Mouse (Mus musculus) liver, embryonic 11.5 days (tissue): Measurements from ENCODE around the gene Hist1h2bm. TPM values are rescaled to one million over a fixed set of nuclear protein-coding genes. Genes with fewer than 3 reads are reported as not detected.
"Not testable (repeated sequence)": the region's sequence is repeated elsewhere in the genome, so short reads cannot be mapped to it uniquely, and the experiment has no call there.

Source experiments
- ATAC-seq: fragments of 200-750 bp; cut with Nextera tagmentation; replicated peaks from 2 replicates; pipeline ENCODE4 v1.8.0; 2017; ENCODE audit warnings: moderate number of reproducible peaks, mild to moderate bottlenecking, moderate TSS enrichment, moderate library complexity; ENCODE audit not compliant: low FRiP score
- DNase-seq: peaks from one replicate; pipeline ENCODE4 v3.0.0-alpha.2; 2017; ENCODE audit warnings: low spot score
- H3K27ac ChIP-seq: fragments of 300-500 bp; sonication (generic); 2 replicates; pipeline ENCODE4 v1.5.1; 2014; ENCODE audit warnings: mild to moderate bottlenecking, low read depth, low read length, control low read depth
- H3K27me3 ChIP-seq: fragments of 300-500 bp; sonication (generic); replicated peaks from 2 replicates; pipeline ENCODE4 v1.6.1; 2014; ENCODE audit warnings: low read length, mixed read lengths; ENCODE audit not compliant: control insufficient read depth, insufficient read depth
- H3K36me3 ChIP-seq: fragments of 300-500 bp; sonication (generic); 2 replicates; pipeline ENCODE4 v1.6.1; 2014; ENCODE audit warnings: mild to moderate bottlenecking, low read length, moderate library complexity, mixed read lengths; ENCODE audit not compliant: control insufficient read depth, insufficient read depth
- H3K4me1 ChIP-seq: fragments of 300-500 bp; sonication (generic); replicated peaks from 2 replicates; pipeline ENCODE4 v1.6.1; 2014; ENCODE audit warnings: low read length, mixed read lengths; ENCODE audit not compliant: control insufficient read depth, insufficient read depth
- H3K4me2 ChIP-seq: fragments of 300-500 bp; sonication (generic); 2 replicates; pipeline ENCODE4 v1.6.1; 2014; ENCODE audit warnings: mild to moderate bottlenecking, control low read depth, moderate library complexity
- H3K4me3 ChIP-seq: fragments of 300-500 bp; sonication (generic); 2 replicates; pipeline ENCODE4 v1.5.1; 2014; ENCODE audit warnings: low read depth, low read length, control low read depth
- H3K9ac ChIP-seq: fragments of 300-500 bp; sonication (generic); 2 replicates; pipeline ENCODE4 v1.6.1; 2014; ENCODE audit warnings: low read depth, low read length, control low read depth
- H3K9me3 ChIP-seq: fragments of 300-500 bp; sonication (generic); 2 replicates; pipeline ENCODE4 v1.6.1; 2016; ENCODE audit warnings: low read length, inconsistent platforms, mixed read lengths; ENCODE audit not compliant: control insufficient read depth
- WGBS: fragments of 180-500 bp; shearing (Covaris S2); extraction: QIAGEN DNeasy Blood & Tissue Kit; methylation state at CpG from one replicate; pipeline ENCODE4 v1.1.7; 2014; 5-methylcytosine and 5-hydroxymethylcytosine counted together
- polyA plus RNA-seq: library from polyadenylated mRNA; unstranded; fragments of >200 nt; fragmentation: Nextera tagmentation; extraction: Ambion mirVana; gene quantifications from 2 replicates; pipeline ENCODE4 v1.2.1, GENCODE M21; 2014

Gene Hist1h2bm
- polyA plus RNA-seq, 1 experiment from 2014 or later: 5.1 TPM

GRCm38 (mm10) chr13:21715131-21715863 is 6.5 kb upstream of the Hist1h2bm start:
- ATAC-seq: no peak
- 2% methylated on average over 22 of the region's 22 CpGs for WGBS
- H3K4me1 ChIP-seq: peaks cover 10% of the 10 kb centered on the region

GRCm38 (mm10) chr13:21715864-21716539 is 5.8 kb upstream of the Hist1h2bm start, which contains the start of the genes Hist1h2bl and Hist1h2ai:
Gene Hist1h2bl, minus strand, starts transcription at chr13:21716143.
Gene Hist1h2ai, plus strand, starts transcription at chr13:21716422.
- not testable (repeated sequence) for H3K27me3 ChIP-seq, H3K36me3 ChIP-seq, H3K9me3 ChIP-seq
- WGBS: under 1% methylated on average over 28 of the region's 50 CpGs
- Histone ChIP-seq H3K9ac (peak within 1 kb of the TSS; percentile 73), H3K27ac (peak within 1 kb of the TSS; percentile 97), H3K4me3 (peak within 1 kb of the TSS; percentile 52), H3K4me1 (peaks cover 15% of the 10 kb centered on the region), H3K4me2 (peak within 1 kb of the TSS; percentile 74)
- ATAC-seq (peak; percentile 86), DNase-seq (peak; percentile 76)

More at GRCm38 (mm10) chr13:21715131-21715863, 6.5 kb upstream of the Hist1h2bm start:
- peak overlapping the region; percentile 73 for H3K9ac ChIP-seq
- peak overlapping the region; percentile 97 for H3K27ac ChIP-seq
- peak overlapping the region; percentile 74 for H3K4me2 ChIP-seq
- no peaks in the 10 kb centered on the region for H3K9me3 ChIP-seq
- no peaks in the 10 kb centered on the region for H3K27me3 ChIP-seq
- no peaks in the 10 kb centered on the region for H3K36me3 ChIP-seq
- peak; percentile 68 for DNase-seq
- peak overlapping the region; percentile 35 for H3K4me3 ChIP-seq

GRCm38 (mm10) chr13:21716540-21717391 is 5.1 kb upstream of the Hist1h2bm start:
- ATAC-seq (peak; percentile 3; the same call in 1 of the 2 replicates), DNase-seq (peak; percentile 59)

GRCm38 (mm10) chr13:21717397-21718357 is 4.2 kb upstream of the Hist1h2bm start, which contains the start of gene Hist1h3h:
Gene Hist1h3h, plus strand, starts transcription at chr13:21717659.
- peak within 1 kb of the TSS; percentile 54 for H3K4me3 ChIP-seq
- peak; percentile 83 for DNase-seq
- not testable (repeated sequence) for H3K36me3 ChIP-seq, H3K9me3 ChIP-seq, H3K27me3 ChIP-seq
- peak within 1 kb of the TSS; percentile 97 for H3K27ac ChIP-seq
- 1% methylated on average over 26 of the region's 56 CpGs for WGBS
- ATAC-seq: peak; percentile 31
- H3K9ac ChIP-seq: peak within 1 kb of the TSS; percentile 73
- H3K4me2 ChIP-seq: peak within 1 kb of the TSS; percentile 83
- H3K4me1 ChIP-seq: peaks cover 15% of the 10 kb centered on the region

More at GRCm38 (mm10) chr13:21716540-21717391, 5.1 kb upstream of the Hist1h2bm start:
- Histone ChIP-seq H3K27ac (peak overlapping the region; percentile 97), H3K4me2 (peak overlapping the region; percentile 72), H3K4me3 (peak overlapping the region; percentile 52), H3K4me1 (peaks cover 15% of the 10 kb centered on the region), H3K9ac (peak overlapping the region; percentile 73)
- 0% methylated on average over 8 of the region's 38 CpGs for WGBS
- not testable (repeated sequence) for H3K27me3 ChIP-seq, H3K9me3 ChIP-seq, H3K36me3 ChIP-seq

GRCm38 (mm10) chr13:21718381-21719080 is 3.3 kb upstream of the Hist1h2bm start:
- peaks cover 15% of the 10 kb centered on the region for H3K4me1 ChIP-seq
- H3K27me3 ChIP-seq: no peaks in the 10 kb centered on the region
- H3K9ac ChIP-seq: peak overlapping the region; percentile 71
- 54% methylated on average over 4 of the region's 4 CpGs for WGBS
- H3K4me2 ChIP-seq: peak overlapping the region; percentile 83
- H3K4me3 ChIP-seq: peak overlapping the region; percentile 54
- H3K36me3 ChIP-seq: no peaks in the 10 kb centered on the region
- ATAC-seq (no peak), DNase-seq (peak; percentile 60)
- peak overlapping the region; percentile 92 for H3K27ac ChIP-seq
- H3K9me3 ChIP-seq: no peaks in the 10 kb centered on the region

- not testable (repeated sequence) for H3K9me3 ChIP-seq, H3K36me3 ChIP-seq, H3K27me3 ChIP-seq
- 0 out of 2 replicates have a peak, but pooled peaks have one; percentile 0 for ATAC-seq
- Histone ChIP-seq H3K4me1 (peaks cover 13% of the 10 kb centered on the region), H3K4me2 (peak overlapping the region; percentile 84), H3K4me3 (peak overlapping the region; percentile 45), H3K27ac (peak overlapping the region; percentile 96), H3K9ac (peak overlapping the region; percentile 79)
- peak; percentile 59 for DNase-seq
- WGBS: 4% methylated on average over 16 of the region's 44 CpGs
Observed at GRCm38 (mm10) chr13:21721107-21721756, 612 bp upstream of the Hist1h2bm start.

GRCm38 (mm10) chr13:21722373-21722925 is 605 bp downstream of the Hist1h2bm start:
- DNase-seq (peak; percentile 37), ATAC-seq (peak; percentile 15; the same call in 1 of the 2 replicates)
- WGBS: 4% methylated on average over 11 of the region's 11 CpGs

More at GRCm38 (mm10) chr13:21722373-21722925, 605 bp downstream of the Hist1h2bm start:
- peak overlapping the region; percentile 28 for H3K4me3 ChIP-seq
- peak overlapping the region; percentile 65 for H3K9ac ChIP-seq
- no peaks in the 10 kb centered on the region for H3K27me3 ChIP-seq
- no peaks in the 10 kb centered on the region for H3K36me3 ChIP-seq
- H3K4me2 ChIP-seq: peak overlapping the region; percentile 59
- peaks cover 13% of the 10 kb centered on the region for H3K4me1 ChIP-seq
- no peaks in the 10 kb centered on the region for H3K9me3 ChIP-seq
- peak overlapping the region; percentile 95 for H3K27ac ChIP-seq
